Mouse (Mus musculus) MEL-GATA-1-ER (cell line): ENCODE measurements at regions not wholly inside any gene's neighbourhood (a gene's known extent, or its start where the extent isn't known, plus 50 kb on each side); places are given as distances from the start of the nearest gene placed in this dataset.
"Not testable (repeated sequence)": the region's sequence is repeated elsewhere in the genome, so short reads cannot be mapped to it uniquely, and the experiment has no call there.

Source experiments
- DNase-seq: peaks from one replicate; pipeline ENCODE4 v3.0.0-alpha.2; 2012; ENCODE audit warnings: low read depth; ENCODE audit errors: extremely low read depth

GRCm38 (mm10) chr12:10445738-10446137 is 55.2 kb downstream of the Rdh14 start:
- DNase-seq, result no peak

DNA sequence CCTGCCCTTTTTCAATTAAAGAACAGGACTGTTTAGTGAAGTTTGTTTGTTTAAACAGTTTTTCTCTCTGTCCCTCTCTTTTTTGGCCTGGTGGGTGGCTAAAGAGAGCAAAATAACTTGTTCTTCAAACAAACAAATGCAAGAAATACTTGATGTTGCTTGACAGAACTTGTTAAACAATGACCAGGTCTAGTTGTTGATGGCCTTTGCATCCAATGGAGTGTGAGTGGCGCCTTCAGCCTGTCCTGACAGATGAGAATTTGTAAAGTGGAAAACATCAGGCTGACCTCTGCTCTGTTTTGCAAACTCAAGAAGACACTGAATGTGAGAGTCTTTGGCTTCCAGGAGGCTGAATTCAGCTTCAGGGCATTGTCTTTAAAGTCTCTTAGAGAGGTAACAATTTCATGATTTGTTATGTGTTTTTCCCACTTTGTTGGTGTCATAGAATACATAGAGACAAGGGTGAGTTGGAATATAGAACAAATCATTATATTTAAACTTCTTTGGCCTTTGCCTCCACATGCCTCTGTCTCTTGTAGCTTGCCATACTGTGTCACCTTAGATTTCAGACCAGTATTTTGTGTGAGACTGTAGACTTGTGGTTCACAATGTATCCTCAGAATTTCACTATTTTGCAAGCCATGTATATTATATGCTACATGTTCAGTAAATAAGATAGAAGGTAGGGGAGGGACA is 67.5 kb downstream of the Rdh14 start:
- no peak for DNase-seq

DNA sequence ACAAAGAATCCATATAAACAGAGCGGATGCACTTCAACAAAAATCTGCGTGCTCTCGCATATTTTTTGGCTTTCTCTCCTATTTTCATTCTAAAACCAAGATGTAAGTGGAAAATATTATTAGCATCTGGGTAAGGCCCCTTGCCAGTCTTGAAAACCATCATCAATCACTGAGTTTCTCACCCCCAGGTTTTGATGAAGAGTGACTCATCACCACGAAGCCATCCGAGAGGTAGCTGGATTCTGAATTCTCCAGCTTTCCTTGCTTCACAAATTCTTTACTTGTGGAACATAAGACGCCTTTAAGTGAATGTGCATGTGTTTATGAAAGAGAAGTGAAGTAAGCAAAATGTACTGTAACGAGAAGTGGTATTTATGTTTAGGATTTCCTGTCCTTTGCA is 71.2 kb downstream of the Rdh14 start:
- no peak for DNase-seq

GRCm38 (mm10) chr12:10462956-10463355 is 72.4 kb downstream of the Rdh14 start:
- DNase-seq, result no peak

DNA sequence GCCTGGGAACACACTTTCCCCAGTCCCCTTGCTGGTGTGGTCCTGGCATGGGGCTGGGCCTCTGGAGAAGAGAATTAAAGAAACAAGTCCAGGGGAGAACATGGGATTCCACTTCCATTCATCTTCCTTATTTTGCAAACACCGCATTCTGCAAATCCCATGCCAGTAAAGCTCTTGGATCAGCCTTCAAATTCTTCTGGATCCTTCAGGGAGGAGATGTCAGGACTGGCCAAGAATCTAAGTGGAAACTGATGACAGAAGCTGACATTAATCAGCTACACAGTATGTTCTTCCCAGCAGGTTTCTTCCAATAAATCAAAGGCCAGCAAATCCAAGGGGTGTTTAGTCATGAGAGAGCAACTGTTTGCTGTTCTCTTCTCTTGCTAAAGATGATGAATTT is 83.4 kb downstream of the Rdh14 start:
- no peak for DNase-seq

- DNase-seq, result no peak
Observed at GRCm38 (mm10) chr12:10480781-10481180, 90.2 kb downstream of the Rdh14 start.

DNA sequence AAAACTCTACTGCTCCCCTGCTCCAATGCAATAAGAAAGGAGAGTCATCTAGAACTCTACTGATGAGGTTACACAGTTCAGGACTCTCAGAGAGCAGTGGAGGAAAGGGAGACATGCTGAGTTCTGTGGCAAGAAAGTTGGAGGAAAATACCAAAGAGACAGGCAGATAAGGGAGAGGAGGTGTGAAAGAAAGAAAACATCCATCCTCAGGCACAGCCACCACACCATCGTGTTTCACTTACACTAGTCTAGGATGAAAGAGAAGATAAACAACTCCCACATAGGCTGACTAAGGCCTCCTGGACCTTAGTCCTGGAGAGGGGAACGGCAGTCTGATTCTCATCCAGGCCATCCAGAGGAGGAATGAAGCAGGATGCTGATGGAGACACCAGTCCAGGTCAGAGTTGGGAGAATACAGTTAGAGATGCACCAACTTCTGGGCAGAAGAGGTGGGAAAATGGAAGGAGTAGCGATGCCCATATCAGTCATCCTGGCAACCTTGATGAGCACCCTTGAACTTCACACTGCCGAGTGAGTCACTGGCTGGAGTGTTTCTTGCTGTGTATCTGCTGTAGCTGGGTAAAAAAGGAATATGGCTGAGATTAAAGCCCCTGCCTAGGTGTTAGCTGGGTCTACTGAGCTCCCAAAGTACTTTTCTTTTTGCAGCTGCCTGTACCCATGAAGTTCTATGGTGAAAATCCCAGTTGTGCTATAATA is 91.9 kb downstream of the Rdh14 start:
- DNase-seq, result no peak

GRCm38 (mm10) chr12:10506721-10507120 is 116.1 kb downstream of the Rdh14 start:
- no peak for DNase-seq

DNA sequence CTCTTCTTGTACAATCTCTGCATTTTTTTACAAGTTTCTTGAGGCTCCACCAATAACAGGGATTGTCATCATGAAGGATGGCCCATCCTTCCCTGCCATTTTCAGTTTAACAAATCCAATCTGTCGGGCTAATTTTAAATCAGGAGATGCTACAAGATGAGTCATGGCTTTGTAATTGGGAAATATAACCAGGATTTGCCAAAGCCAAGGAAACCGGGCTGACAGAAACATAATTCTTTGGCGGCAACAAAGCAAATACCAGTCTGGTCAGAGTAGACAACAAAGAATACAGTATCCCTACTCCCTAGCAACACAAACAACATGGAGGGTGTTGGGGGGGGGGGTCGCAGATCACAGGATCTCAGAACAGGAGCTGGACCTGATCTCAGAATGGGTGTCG is 123.0 kb downstream of the Rdh14 start:
- DNase-seq, result no peak

- no peak for DNase-seq
Observed at GRCm38 (mm10) chr12:10514278-10514677, 123.7 kb downstream of the Rdh14 start.

GRCm38 (mm10) chr12:10524509-10525286 is 134.1 kb downstream of the Rdh14 start:
- no peak for DNase-seq

GRCm38 (mm10) chr12:10525934-10526333 is 135.4 kb downstream of the Rdh14 start:
- DNase-seq, result no peak

- no peak for DNase-seq
Observed at GRCm38 (mm10) chr12:10529077-10529476, 138.5 kb downstream of the Rdh14 start.

GRCm38 (mm10) chr12:10530996-10531395 is 140.4 kb downstream of the Rdh14 start:
- no peak for DNase-seq

DNA sequence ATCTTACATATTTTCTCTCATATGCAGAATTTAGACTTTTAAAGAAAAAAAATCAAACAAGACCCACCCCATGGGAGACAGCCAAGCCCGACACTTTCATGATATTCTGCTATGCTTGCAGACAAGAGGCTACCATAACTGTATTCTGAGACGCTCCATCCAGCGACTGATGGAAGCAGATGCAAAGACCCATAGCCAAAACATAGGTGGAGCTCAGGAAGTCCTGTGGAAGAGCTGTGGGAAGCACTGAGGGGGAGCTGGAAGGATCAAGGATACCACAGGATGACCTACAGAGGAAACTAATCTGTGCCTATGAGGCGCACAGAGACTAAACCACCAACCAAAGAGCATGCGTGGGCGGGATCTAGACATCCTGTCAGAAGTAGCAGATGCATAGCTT is 143.4 kb downstream of the Rdh14 start:
- no peak for DNase-seq

DNA sequence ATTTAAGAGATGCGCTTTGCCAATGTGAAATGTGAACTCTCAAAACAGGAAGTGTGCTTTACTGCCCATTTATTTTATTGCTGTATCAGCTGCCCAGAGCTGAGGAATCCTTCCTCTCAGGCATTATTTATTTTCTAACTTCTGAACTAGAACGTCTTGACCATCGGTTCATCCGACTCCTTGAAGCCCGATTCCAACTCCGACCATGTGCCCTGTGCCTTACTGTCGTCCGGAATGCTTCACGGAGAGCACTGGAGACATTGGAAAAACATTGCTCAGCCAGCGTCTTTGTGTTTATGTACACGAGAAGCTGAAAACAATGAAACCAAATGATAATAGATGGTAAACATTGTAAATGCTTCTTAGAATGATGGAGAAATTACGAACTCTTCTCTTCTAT is 145.7 kb downstream of the Rdh14 start:
- no peak for DNase-seq

DNA sequence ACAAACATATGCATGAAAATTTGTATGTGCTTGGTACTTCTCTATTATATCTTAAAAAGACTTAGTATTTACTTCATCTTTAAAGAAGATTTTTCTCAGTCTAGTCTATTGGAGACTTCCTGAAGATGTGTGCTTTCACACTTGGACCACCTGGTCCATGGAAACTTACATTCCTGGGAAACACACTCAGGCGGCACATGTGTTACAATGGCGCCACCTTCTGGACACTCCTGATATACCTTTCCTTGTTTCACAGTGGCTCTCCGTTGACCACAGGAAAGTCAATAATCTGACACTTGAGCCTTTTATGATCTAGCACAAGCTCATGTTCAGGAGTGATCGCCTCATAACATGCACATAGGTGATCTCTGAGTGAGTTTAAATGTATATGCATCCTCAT is 146.5 kb downstream of the Rdh14 start:
- DNase-seq, result no peak

- no peak for DNase-seq
Observed at GRCm38 (mm10) chr12:10549481-10550201, 159.1 kb downstream of the Rdh14 start.

- DNase-seq, result not testable (repeated sequence)
Observed at GRCm38 (mm10) chr12:10554701-10555100, 164.1 kb downstream of the Rdh14 start.

- DNase-seq, result no peak
Observed at GRCm38 (mm10) chr12:10562966-10563365, 172.4 kb downstream of the Rdh14 start.

- no peak for DNase-seq
Observed at GRCm38 (mm10) chr12:10567881-10568280, 177.3 kb downstream of the Rdh14 start.
